Mouse (Mus musculus): ENCODE measurements around the gene Morn1.
A peak's percentile ranks its signal among the peaks of the same experiment; 100 is the strongest.

Morn1 gene

DNA sequence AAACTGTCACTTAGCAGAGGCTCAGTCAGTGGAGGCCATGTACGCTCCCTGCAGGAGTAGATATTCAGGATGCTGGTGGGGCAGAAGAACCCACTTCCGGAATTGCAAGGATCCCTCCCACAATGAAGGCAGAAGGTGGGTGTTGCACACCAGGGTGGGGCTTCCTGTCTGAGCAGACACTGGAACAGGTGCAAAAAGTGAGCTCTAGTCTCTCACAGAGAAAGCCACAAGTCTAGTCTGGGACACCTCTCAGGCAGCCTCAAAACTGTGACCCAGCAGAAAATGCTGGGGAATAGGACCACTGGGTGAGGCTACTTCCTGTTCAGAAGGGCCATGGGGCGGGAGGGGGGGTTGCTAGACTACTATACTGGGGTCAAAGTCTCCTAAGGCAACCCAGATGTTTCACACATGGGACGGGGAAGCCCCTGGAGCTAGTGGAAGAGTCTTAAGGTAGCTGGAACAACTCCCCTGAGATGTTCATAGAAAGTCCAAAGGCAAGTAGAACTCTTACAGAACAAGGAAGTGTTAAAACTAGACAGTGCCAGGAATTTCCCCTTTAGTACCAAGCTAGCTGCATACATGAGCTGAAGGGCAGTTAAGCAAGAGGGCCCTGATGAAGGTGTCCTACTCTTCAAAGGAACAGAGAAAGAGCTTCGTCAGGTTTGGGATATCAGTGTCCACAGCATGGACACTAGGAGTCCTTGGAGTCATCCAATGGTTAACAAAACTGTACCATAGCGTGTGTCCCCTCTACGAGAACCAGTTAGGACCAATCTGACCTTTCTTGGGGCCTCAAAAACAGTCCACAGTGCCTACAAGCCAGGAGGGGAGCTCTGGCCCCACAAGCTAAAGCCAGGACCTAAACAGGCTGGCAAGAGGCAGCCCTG lies 76.3 kb downstream of the Morn1 start:
- peak; percentile 87 for DNase-seq (ENCODE audit: low read depth)

DNA sequence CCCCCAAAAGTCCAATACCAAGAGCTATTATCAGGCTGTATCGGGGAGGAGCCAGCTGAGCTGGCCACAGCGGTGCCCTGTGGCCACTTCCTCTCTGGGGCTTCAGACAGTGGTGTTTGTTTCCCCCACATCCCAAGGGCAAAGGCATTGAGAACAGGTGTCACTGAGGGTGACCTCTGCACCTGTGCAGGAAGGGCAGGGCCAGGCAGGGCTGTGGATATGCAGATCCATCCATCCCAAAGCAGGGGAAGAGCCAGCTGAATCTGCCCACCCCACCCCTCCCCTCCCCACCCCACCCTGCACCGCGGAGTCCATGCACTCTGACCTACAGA lies 76.9 kb downstream of the Morn1 start:
- peak; percentile 87 for DNase-seq (ENCODE audit: low read depth)

DNA sequence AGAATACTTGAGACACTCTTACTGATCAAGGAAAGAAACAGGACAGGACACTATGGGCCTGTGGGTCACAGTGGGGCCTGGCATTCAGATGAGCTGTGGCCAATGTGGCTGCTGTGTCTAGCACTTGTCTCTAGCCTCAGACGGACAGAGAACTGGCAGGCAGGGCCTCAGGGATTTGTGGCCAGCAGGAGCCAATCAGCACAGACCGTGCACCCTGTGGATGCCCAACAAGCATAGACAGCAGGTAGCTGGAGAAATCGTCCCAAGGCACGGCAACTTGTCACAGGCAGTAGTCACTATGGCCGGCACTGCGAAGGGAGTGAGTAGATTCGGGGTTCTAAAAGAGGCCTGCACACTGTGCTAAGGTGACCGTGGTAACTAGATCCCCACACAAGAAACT lies 77.3 kb downstream of the Morn1 start:
- peak; percentile 46 for DNase-seq (ENCODE audit: low read depth)

DNA sequence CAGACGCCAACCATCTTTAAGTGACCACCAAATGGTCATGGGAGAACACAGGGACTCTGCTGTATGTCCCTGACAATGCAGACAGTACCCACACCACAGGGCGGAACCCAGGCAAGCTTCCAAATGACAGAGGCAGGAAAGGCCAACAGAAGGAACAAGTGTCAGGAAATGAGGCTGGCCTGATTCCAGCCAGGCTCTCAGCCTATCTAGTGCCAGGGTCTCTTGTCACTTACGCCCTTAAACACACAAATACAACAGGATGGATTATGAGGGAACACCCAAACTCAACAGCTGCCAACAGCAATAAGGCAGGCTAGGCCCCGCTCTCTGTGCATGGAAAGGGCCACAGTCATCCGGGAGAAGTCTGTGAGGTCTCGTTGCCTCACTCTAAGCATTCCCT lies 78.2 kb downstream of the Morn1 start:
- peak; percentile 95 for DNase-seq (ENCODE audit: low read depth)

DNA sequence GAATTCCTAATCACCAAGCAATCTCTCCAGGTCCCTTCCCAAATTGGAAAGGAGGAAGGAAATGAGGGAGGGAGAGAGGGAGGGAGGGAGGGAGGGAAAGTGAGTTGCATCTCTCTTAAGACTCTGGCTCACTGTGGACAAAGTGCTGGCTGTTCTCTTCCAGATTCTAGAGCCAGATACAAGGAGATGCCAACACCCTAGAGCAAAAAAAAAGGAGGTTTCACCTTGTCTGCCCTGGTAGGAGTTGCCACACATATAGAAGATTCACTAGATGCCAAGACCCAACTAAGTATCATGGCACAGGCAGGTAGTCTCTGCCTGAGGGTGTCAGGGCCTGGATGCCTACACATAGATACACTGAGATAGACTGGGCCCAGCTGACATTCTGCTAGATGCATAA lies 79.5 kb downstream of the Morn1 start:
- DNase-seq (ENCODE audit: low read depth), result no peak

DNA sequence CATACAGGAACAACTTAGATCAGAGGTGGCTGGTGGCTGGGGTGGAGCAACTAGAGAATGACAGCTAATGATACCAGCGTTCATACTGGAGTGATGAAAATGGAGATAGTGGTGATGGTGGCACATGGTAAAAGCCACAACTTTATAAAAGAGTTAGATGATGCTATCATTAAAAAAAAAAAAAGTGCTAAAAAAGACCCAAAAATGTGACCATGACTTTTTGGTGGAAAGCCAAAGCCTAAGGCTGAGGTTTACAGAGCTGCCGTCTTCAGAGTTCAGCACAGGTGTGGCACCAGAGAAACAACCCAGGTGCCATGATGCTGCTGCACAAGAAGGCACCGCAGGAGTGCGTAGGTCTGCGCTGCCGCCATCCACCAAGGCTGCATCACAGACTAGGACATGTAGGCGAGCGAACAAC lies 82.5 kb downstream of the Morn1 start:
- DNase-seq (ENCODE audit: low read depth), result peak; percentile 36

DNA sequence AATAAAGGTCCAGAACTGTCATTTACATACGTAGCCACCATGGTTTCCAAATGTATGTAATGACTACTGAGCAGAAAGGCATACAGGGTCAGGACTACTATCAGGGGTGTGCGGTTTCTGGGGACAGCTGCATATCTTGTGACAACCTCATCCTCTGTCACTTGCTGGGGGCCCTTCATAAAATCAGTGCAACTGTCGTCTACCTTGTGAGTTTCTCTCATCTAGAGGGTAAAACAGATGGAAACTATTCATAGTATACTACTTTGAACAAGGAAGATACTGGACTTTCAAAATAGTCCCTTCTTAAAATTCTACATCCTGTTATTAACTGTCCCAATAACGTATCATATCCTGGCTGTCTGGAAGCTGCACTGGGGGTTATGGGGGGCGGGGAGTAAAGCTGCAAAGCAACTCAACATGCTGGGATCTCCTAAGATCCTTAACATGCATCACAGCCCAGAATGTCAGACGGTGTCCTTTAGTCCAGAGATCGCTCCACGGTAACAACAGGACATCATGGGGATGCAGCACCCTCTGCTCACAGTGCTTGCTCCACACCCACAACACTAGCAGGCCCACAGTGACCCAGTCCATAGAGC lies 84.3 kb downstream of the Morn1 start:
- DNase-seq (ENCODE audit: low read depth), result no peak

DNA sequence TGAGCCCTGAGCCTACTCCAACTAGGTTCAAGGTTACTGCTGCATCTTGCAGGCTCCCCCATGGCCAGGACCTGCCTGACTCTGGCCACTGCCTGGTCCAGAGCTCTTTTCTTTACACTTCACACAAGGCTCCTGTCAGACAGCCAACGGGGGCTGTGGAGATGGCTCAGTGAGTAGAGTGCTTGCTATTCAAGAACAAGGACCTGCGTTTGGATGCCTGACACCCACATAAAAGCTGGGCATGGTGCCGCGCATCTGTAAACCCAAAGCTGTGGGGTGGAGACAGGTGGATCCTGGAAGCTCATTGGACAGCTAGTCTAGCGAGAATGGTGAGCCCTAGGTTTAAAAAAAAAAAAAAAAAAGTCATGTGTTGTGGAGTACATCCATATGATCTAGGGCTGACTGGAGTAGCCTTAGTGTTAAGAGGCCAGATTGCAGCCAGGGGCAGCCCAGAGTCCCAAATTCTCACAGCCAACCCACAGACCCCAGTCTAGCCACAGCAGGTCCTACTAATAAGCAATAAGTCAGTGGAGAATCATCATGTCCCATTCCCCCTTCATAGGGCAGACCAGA lies 85.7 kb downstream of the Morn1 start:
- no peak for DNase-seq (ENCODE audit: low read depth)

DNA sequence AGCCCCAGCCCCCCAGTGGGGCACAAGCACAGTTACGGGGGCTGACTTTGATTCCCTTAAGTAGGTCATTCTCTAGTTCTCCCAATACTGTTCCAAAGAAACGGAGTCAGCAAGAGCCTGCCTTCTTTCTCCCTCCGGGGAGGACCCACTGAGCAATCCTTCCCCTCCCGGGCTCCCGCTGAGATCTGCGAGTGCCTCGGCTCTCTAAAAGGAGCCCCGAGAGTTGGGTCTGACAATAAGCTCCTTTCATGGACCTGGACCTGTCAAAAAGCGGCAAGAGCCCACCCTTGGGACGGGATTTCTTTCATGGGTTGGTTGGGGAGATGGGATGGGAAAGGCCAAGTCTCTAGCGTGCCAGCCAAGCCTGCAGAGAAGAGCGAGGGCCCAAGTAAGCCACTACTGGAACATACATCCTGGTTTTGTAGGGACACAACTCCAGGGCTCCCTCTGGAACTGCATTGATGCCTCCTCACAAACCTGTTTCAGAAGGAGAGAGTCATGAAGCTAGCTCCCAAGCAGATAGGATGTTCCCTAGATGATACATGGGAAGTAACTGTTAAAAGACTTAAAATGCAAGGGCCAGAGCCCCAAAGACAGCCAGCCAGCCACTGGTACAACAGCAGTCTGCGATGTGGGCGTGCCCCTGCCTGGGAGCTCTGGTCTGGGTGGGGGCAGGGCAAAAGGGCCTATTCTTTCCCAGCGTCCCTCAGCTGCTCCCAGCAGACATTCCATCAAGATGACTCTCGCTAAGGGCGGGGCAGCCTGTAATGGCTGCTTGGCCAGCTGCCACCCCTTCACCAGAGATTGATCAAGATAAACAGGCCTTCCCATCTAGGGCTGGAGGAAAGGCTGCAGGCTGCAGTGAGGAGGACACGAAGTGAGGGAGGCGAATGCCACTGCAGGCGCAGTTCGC lies 86.8 kb downstream of the Morn1 start:
- peak; percentile 86 for DNase-seq (ENCODE audit: low read depth)

DNA sequence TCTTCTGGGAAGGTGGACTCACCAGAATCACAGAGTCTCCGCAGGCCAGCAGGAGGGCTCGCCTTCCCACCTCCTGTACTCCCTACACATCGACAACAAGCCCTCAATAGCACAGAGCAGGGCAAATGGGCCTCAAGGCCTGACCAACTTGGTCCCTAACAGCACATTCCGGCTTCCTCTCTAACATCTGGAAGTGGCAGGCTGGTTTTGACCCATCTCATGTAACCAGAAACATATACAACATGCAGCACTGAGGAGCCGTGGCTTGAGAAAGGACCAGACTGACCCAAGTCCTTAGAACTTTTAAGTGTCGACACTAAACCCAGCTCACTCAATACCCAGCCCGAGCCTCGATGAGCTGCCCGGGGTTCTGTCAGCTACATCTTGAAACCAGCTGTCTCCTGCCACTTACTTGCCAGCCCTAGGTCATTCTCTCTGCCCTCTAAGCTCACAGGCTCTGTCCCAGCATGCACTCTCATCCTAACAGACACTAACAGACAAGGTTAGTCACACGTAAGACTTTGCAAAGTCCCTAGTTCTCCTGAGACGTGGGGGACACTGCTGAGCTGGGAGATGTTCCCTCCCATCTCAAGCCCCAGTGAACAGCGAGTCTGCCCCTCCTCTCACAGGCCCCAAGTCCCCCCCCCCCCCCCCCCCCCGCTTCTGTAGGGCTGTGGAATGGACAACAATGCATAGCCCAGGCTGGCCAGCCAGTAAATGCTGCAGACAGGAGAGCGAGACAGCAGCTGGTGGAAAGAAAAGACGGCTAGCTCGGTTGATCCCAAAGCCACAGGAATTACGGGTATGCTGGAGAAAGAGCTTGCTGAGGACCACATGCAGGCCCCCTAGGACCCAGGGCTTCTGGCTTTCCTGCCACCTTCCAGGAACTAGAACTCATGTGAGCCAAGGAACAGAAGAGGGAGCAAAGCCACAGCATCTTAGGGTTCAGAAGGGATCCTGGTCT lies 87.7 kb downstream of the Morn1 start:
- DNase-seq (ENCODE audit: low read depth), result peak; percentile 33

DNA sequence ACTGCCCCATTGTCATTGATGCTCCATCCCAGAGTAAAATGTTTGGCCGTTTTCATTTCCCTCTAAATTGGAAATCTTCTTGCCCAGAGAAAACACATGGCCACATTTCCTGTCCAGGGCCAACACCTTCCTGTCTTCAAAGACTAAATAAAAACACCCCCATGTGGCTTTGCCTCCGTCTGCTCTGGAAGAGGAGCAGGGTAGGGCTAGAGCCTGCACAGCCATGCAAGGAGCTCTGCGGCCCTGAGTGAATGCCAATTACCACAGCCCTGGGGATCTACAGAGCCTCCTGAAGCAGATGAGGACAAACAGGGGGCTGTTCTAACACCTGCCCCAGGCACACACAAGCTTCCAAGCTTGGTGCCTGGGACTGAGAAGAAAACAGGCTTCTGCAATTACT lies 89.8 kb downstream of the Morn1 start:
- peak; percentile 58 for DNase-seq (ENCODE audit: low read depth)

DNA sequence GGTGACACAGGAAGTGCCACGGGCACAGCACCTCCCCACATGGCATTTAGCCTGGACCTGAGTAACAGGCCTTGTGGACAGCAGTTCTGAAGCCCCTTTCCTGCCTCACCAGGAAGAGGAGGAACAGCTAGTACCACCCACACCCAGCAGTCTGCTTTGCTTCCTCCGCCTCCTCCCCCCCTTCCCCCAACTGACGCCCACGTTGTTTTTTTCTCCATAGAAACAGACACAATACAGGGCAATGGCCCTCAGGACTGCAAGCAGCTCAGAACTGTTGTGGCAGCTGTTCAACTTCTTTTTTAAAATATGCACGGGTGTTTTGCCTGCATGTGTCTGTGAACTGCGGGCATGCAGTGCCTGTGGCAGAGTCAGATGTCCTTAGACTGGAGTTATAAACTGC lies 91.9 kb downstream of the Morn1 start:
- DNase-seq (ENCODE audit: low read depth), result peak; percentile 84

DNA sequence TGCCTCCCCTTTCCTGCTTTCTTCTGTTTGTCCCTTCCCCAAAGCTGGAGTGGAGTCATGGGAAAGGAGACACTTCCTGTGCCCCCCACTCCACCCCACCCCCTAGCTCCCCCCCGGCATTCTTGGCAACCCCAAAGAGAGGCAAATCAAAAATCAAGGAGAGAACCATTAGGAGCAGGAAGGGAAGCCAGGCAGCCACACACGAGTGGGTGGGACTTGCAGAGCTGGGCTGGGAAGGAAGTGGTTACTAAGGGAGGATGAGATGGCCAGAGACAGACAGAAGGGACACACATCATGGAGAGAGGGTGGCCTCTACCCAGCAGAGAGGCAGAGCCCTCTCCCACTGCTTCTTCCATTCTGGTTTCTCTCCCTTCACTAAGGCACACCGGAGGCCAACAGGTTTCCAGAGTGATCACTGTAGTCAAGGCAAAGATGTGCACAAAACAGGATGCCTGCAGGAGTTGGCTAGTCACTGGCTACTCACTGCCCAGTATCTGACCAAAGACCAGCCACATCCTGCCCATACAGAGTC lies 92.7 kb downstream of the Morn1 start:
- DNase-seq (ENCODE audit: low read depth), result peak; percentile 77

DNA sequence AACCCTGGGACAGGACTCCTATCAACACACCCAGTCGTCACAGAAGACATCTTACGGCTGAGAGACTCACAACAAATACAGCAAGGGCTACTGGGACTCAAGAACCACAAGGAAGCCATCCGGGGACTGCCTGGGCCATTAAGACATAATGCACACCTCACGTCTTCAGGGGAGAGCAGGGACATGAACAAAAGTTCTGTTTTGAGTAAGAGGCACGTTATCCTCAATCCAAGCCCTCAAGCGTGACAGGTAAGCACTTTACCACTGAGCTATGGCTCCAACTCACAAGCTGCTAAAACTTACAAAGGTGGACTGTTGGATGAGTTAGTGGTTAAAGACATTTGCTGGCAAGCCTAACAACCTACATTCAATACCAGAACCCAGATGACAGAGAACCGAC lies 96.8 kb downstream of the Morn1 start:
- DNase-seq (ENCODE audit: low read depth), result no peak

DNA sequence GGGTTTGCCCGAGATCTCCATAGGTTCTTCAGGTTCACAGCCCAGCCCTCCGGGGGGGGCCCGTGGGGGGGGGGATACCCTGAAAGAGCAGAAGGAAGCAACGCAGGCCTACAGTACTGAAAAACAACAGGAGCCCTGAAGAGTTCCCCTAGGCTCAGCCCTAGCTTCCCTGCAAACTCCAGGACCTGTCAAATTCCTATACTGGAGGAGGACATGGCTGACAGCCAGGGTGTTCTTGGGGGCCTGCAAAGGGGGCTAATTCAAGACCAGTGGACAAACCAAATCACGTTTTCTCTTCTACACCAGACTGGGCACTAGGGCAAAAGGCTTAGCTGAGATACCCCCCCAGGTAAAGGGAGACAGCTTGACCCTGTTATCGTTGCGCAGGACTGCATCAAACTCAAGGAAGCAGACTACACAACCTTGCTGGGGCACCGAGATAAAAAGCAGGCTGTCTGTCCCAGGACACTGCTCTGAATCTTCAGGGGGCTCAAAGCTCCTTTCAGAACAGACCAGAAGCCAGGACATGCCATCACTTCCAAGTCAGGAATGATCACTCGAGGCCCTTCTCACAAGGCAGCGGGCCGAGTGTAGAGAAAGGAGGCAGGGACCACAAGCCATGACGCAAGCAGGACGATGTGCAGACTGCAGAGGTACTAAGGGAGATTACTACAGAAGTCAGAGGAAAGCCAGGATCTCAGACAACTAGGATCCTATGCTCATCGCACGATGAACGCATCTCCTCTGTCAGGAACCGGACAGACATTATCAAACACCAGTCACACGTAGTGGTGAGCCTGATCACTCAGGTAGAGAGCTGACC lies 98.1 kb downstream of the Morn1 start:
- DNase-seq (ENCODE audit: low read depth), result no peak

DNA sequence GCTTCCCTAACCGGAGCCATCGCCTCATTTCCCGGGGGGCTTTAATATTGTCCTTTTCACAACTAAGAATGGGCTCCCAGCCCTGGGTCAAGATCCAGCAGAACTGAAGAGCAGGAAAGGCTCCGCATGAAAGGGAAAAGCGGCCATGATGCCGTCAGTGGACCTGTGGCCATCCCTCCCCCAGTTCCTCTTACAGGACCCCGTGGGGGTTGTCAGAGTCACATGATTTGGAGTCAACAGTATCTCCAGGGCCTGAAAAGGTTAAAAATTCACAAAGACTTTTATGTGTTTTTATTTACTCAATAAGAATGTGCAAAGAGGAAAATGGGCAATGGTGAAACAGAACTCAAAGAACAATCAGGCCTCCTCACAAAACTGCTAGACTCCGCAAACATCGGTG lies 99.5 kb downstream of the Morn1 start:
- no peak for DNase-seq (ENCODE audit: low read depth)

DNA sequence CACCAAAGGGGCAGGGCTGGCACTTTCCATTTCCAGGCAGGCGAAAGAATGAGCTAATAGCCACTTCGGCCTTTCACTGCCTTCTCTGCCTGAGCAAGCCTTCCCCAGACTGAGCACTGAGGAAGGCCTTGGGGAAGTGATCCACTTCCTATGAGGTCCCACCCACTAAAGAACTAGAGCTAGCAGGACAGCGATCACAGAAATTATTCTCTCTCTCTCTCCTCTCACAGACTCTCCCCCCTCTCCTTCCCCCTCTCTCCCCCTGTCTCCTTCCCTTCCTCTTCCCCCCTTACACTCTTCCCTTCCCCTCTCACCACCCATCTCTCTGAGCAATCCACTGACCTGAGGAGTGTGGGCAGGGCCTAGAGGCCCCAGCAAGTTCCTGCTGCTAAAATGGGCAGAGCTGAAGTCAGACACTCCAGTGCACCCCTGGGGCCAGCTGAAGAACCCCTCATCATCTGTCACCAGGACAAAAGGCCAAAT lies 100.9 kb downstream of the Morn1 start:
- DNase-seq (ENCODE audit: low read depth), result peak; percentile 91

DNA sequence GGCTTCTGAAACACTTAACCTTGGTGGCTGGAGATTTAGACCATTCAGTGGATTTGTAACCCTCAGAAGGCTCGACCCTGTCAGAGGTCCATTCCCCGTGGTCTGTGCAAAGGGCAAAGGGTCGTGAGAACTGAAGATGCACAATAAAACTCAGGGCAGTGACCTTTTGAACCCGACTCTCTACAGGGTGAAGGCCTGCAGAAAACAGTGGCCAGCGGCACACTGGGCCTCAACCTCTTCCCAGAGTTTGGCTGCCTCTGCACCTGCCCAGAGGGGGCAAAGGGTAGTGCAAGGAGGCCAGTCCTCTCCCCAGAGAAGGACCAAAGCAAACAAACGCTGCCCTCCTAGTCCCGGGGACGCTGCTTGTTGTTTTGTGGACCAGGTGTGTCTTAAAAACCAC lies 102.0 kb downstream of the Morn1 start:
- no peak for DNase-seq (ENCODE audit: low read depth)

DNA sequence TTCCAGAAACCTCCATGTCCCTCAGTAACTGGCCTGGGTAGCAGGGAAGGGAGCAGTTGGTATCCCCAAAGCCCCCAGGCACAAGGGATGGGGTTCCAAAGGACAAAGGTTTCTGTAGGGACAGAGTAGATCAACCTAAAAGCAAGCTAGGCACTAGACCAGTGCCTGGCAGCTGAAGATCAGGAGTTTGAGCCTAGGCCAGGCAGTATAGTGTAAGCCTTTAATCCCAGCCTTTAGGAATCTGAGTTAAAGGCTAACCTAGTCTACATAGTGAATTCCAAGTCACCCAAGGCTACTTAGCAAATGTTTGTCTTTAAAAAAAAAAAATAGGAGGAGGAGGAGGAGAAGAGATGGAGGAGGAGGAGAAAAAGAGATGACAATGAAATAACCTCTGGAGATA lies 102.4 kb downstream of the Morn1 start:
- no peak for DNase-seq (ENCODE audit: low read depth)

DNA sequence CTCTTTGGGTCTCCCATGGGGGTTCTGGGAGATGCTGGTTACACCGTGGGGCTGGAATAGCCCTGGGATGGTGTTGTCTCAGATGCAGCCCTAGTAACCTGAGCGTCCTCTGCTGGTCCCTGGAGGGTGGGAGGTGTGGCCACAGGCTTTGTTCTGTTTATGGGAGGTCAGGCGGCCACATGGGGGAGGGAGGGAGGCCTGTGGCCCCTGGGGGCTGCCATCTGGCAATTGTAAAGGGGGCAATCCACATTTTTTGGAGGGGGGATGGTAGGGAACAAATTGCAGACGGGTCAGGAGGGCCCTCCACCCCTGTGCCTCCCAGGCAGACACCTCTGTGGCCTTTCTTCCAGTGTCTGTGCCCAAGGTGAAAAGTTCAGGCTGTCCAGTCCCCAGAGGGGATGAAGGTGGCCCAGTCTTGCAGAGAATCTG lies 103.3 kb downstream of the Morn1 start:
- DNase-seq (ENCODE audit: low read depth), result no peak
